Mouse (Mus musculus) olfactory bulb, adult 2 months (tissue): ENCODE measurements around the gene Vmn1r91. TPM values are rescaled to one million over a fixed set of nuclear protein-coding genes. Genes with fewer than 3 reads are reported as not detected.
"Not testable (repeated sequence)": the region's sequence is repeated elsewhere in the genome, so short reads cannot be mapped to it uniquely, and the experiment has no call there.

Source experiments
- H3K27ac ChIP-seq: fragments of 200-500 bp; 2 replicates; pipeline ENCODE4 v1.5.1; 2012; ENCODE audit warnings: low read depth, low read length; ENCODE audit not compliant: insufficient read depth
- H3K4me1 ChIP-seq: fragments of 200-500 bp; 2 replicates; pipeline ENCODE4 v1.6.1; 2012; ENCODE audit warnings: low read length; ENCODE audit not compliant: control insufficient read depth, insufficient read depth
- H3K4me3 ChIP-seq: fragments of 200-500 bp; 2 replicates; pipeline ENCODE4 v1.5.1; 2012; ENCODE audit warnings: mild to moderate bottlenecking, low read depth, low read length, moderate library complexity; ENCODE audit not compliant: insufficient read depth
- WGBS: fragments of 180-500 bp; shearing (Covaris S2); methylation state at CpG from one replicate; pipeline ENCODE4 v1.1.7; 2018; 5-methylcytosine and 5-hydroxymethylcytosine counted together
- polyA plus RNA-seq: library from polyadenylated mRNA; stranded (reverse); fragments of >200 nt; gene quantifications from 2 replicates; pipeline ENCODE4 v1.2.4, GENCODE M21; 2012; ENCODE audit warnings: low replicate concordance; ENCODE audit not compliant: missing spikeins, insufficient read depth, insufficient read length

Vmn1r91 gene
- not detected in 2 replicates for polyA plus RNA-seq

GRCm38 (mm10) chr7:20099380-20099779, at the start of gene Vmn1r91:
Gene Vmn1r91 (plus strand): TSS chr7:20099680.
- WGBS = 79% methylated on average over 5 of the region's 5 CpGs

GRCm38 (mm10) chr7:20064100-20064499, 35.4 kb upstream of the Vmn1r91 start:
- 72% methylated on average over 4 of the region's 4 CpGs for WGBS
- H3K27ac ChIP-seq, H3K4me3 ChIP-seq, H3K4me1 ChIP-seq: not testable (repeated sequence)

More at GRCm38 (mm10) chr7:20099380-20099779, at the start of gene Vmn1r91:
- H3K4me3 ChIP-seq, H3K27ac ChIP-seq, H3K4me1 ChIP-seq: not testable (repeated sequence)

- H3K4me3 ChIP-seq, H3K27ac ChIP-seq, H3K4me1 ChIP-seq: not testable (repeated sequence)
- WGBS = 56% methylated on average over 18 of the region's 18 CpGs
These were observed 21.4 kb upstream of the Vmn1r91 start for GRCm38 (mm10) chr7:20078118-20078517.

- WGBS = no CpG with 5 or more reads among the region's 2 CpGs
- not testable (repeated sequence) for H3K4me3 ChIP-seq, H3K4me1 ChIP-seq, H3K27ac ChIP-seq
These were observed 23.0 kb downstream of the Vmn1r91 start, which contains the start of gene Gm16442 for GRCm38 (mm10) chr7:20122479-20122878. Gene Gm16442 (minus strand): TSS chr7:20122579.

- not testable (repeated sequence) for H3K4me1 ChIP-seq, H3K27ac ChIP-seq, H3K4me3 ChIP-seq
- WGBS = no CpG with 5 or more reads among the region's 5 CpGs
These were observed 39.5 kb downstream of the Vmn1r91 start, which contains the start of gene Vmn1r93 for GRCm38 (mm10) chr7:20138988-20139387. Gene Vmn1r93 (minus strand): TSS chr7:20139088.

Other genes with a start within 250 kb of the Vmn1r91 start
- not detected in 2 replicates for gene Gm19345, start 247.7 kb upstream of the Vmn1r91 start, polyA plus RNA-seq
- gene Ceacam16, start 238.4 kb upstream of the Vmn1r91 start, polyA plus RNA-seq = not detected in 2 replicates
- gene Ceacam19, start 211.7 kb upstream of the Vmn1r91 start, polyA plus RNA-seq = not detected in 2 replicates
- gene Pvr, start 178.5 kb upstream of the Vmn1r91 start, polyA plus RNA-seq = not detected in 2 replicates
- not detected in 2 replicates for gene Igsf23, start 148.9 kb upstream of the Vmn1r91 start, polyA plus RNA-seq
- not detected in 2 replicates for gene Ceacam20, start 134.3 kb upstream of the Vmn1r91 start, polyA plus RNA-seq
- gene Nlrp9b, start 108.2 kb upstream of the Vmn1r91 start, polyA plus RNA-seq = not detected in 2 replicates
- not detected in 2 replicates for gene Gm16442, start 22.9 kb downstream of the Vmn1r91 start, polyA plus RNA-seq
- gene Vmn1r93, start 39.4 kb downstream of the Vmn1r91 start, polyA plus RNA-seq = not detected in 2 replicates
- gene Vmn1r94, start 68.7 kb downstream of the Vmn1r91 start, polyA plus RNA-seq = not detected in 2 replicates
- not detected in 2 replicates for gene Vmn1r95, start 94.0 kb downstream of the Vmn1r91 start, polyA plus RNA-seq
- gene Gm6164, start 105.9 kb downstream of the Vmn1r91 start, polyA plus RNA-seq = not detected in 2 replicates
- gene Gm4498, start 134.1 kb downstream of the Vmn1r91 start, polyA plus RNA-seq = not detected in 2 replicates
- not detected in 2 replicates for gene Gm5890, start 163.2 kb downstream of the Vmn1r91 start, polyA plus RNA-seq
- not detected in 2 replicates for gene Gm4133, start 234.4 kb downstream of the Vmn1r91 start, polyA plus RNA-seq